Mouse (Mus musculus) neural tube, embryonic 12.5 days (tissue): ENCODE results near the gene Plet1. TPM values are rescaled to one million over a fixed set of nuclear protein-coding genes. Genes with fewer than 3 reads are reported as not detected.

Experiments used
- ATAC-seq: fragments of 200-750 bp; cut with Nextera tagmentation; 2 replicates; pipeline ENCODE4 v1.8.0; 2017; ENCODE audit warnings: low read depth, mild to moderate bottlenecking, moderate TSS enrichment, moderate library complexity; ENCODE audit not compliant: low FRiP score
- H3K27ac ChIP-seq: fragments of 300-500 bp; sonication (generic); 2 replicates; pipeline ENCODE4 v1.5.1; 2016
- H3K27me3 ChIP-seq: fragments of 300-500 bp; sonication (generic); replicated peaks from 2 replicates; pipeline ENCODE4 v1.6.1; 2016; ENCODE audit warnings: mild to moderate bottlenecking
- H3K36me3 ChIP-seq: fragments of 300-500 bp; sonication (generic); 2 replicates; pipeline ENCODE4 v1.6.1; 2016; ENCODE audit warnings: mild to moderate bottlenecking
- H3K4me1 ChIP-seq: fragments of 300-500 bp; sonication (generic); 2 replicates; pipeline ENCODE4 v1.6.1; 2016
- H3K4me2 ChIP-seq: fragments of 300-500 bp; sonication (generic); replicated peaks from 2 replicates; pipeline ENCODE4 v1.6.1; 2016; ENCODE audit warnings: mild to moderate bottlenecking
- H3K4me3 ChIP-seq: fragments of 300-500 bp; sonication (generic); 2 replicates; pipeline ENCODE4 v1.5.1; 2016
- H3K9ac ChIP-seq: fragments of 300-500 bp; sonication (generic); 2 replicates; pipeline ENCODE4 v1.6.1; 2016; ENCODE audit warnings: mild to moderate bottlenecking
- H3K9me3 ChIP-seq: fragments of 300-500 bp; sonication (generic); 2 replicates; pipeline ENCODE4 v1.6.1; 2016; ENCODE audit warnings: mild to moderate bottlenecking
- WGBS: fragments of 180-500 bp; shearing (Covaris S2); methylation state at CpG from one replicate; pipeline ENCODE4 v1.1.7; 2016; 5-methylcytosine and 5-hydroxymethylcytosine counted together
- polyA plus RNA-seq: library from polyadenylated mRNA; unstranded; fragments of >200 nt; fragmentation: Nextera tagmentation; extraction: Ambion mirVana; gene quantifications from 2 replicates; pipeline ENCODE4 v1.2.1, GENCODE M21; 2016

Gene Plet1
- polyA plus RNA-seq, 1 experiment from 2014 or later: 0.22 TPM

- 58% methylated on average over 5 of the region's 5 CpGs for WGBS
- no peaks in the 10 kb centered on the region for H3K4me1 ChIP-seq
These were observed 53.6 kb downstream of the Plet1 start for GRCm38 (mm10) chr9:50547859-50548478.

GRCm38 (mm10) chr9:50548936-50549335, 54.6 kb downstream of the Plet1 start:
- ATAC-seq: no peak
- Histone ChIP-seq H3K4me2 (no peak overlapping the region), H3K27ac (no peak overlapping the region), H3K4me3 (no peak overlapping the region), H3K9ac (no peak overlapping the region), H3K9me3 (no peaks in the 10 kb centered on the region), H3K36me3 (no peaks in the 10 kb centered on the region), H3K27me3 (no peaks in the 10 kb centered on the region), H3K4me1 (no peaks in the 10 kb centered on the region)
- WGBS: 86% methylated on average over 4 of the region's 4 CpGs

More at GRCm38 (mm10) chr9:50547859-50548478, 53.6 kb downstream of the Plet1 start:
- no peaks in the 10 kb centered on the region for H3K27me3 ChIP-seq
- no peaks in the 10 kb centered on the region for H3K9me3 ChIP-seq
- H3K36me3 ChIP-seq: no peaks in the 10 kb centered on the region
- no peak for ATAC-seq
- H3K27ac ChIP-seq: no peak overlapping the region
- H3K4me2 ChIP-seq: no peak overlapping the region
- H3K9ac ChIP-seq: no peak overlapping the region
- H3K4me3 ChIP-seq: no peak overlapping the region

GRCm38 (mm10) chr9:50552206-50552605, 57.9 kb downstream of the Plet1 start:
- Histone ChIP-seq H3K27ac (no peak overlapping the region), H3K9ac (no peak overlapping the region), H3K36me3 (no peaks in the 10 kb centered on the region), H3K4me1 (peaks cover 3% of the 10 kb centered on the region; the same call in 1 of the 2 replicates), H3K27me3 (no peaks in the 10 kb centered on the region), H3K4me2 (no peak overlapping the region), H3K4me3 (no peak overlapping the region), H3K9me3 (no peaks in the 10 kb centered on the region)
- WGBS: 88% methylated on average over 5 of the region's 5 CpGs
- ATAC-seq: no peak

GRCm38 (mm10) chr9:50553547-50553946, 59.2 kb downstream of the Plet1 start:
- no peaks in the 10 kb centered on the region for H3K27me3 ChIP-seq
- H3K27ac ChIP-seq: no peak overlapping the region
- no peak overlapping the region for H3K4me3 ChIP-seq
- no peaks in the 10 kb centered on the region for H3K9me3 ChIP-seq
- ATAC-seq: no peak
- no peak overlapping the region for H3K9ac ChIP-seq
- 85% methylated on average over 2 of the region's 2 CpGs for WGBS
- peaks cover 3% of the 10 kb centered on the region; the same call in 1 of the 2 replicates for H3K4me1 ChIP-seq
- no peak overlapping the region for H3K4me2 ChIP-seq
- H3K36me3 ChIP-seq: no peaks in the 10 kb centered on the region

GRCm38 (mm10) chr9:50554241-50555093, 60.1 kb downstream of the Plet1 start, which contains the start of gene Il18:
Gene Il18 (plus strand): TSS chr9:50554827.
- 21% methylated on average over 12 of the region's 12 CpGs for WGBS
- no peaks in the 10 kb centered on the region for H3K27me3 ChIP-seq
- peak within 1 kb of the TSS; percentile 53 for H3K4me2 ChIP-seq
- no peaks in the 10 kb centered on the region for H3K9me3 ChIP-seq
- 0 out of 2 replicates have a peak within 1 kb of the TSS, but pooled peaks have one; percentile 33 for H3K9ac ChIP-seq
- H3K4me1 ChIP-seq: peaks cover 3% of the 10 kb centered on the region; the same call in 1 of the 2 replicates
- peak within 1 kb of the TSS; percentile 5; the same call in 1 of the 2 replicates for H3K4me3 ChIP-seq
- H3K36me3 ChIP-seq: no peaks in the 10 kb centered on the region
- peak; percentile 85 for ATAC-seq
- H3K27ac ChIP-seq: peak within 1 kb of the TSS; percentile 38

- Histone ChIP-seq H3K4me2 (peak within 1 kb of the TSS; percentile 53), H3K9me3 (no peaks in the 10 kb centered on the region), H3K4me3 (peak within 1 kb of the TSS; percentile 5; the same call in 1 of the 2 replicates), H3K36me3 (no peaks in the 10 kb centered on the region), H3K27ac (peak within 1 kb of the TSS; percentile 38), H3K27me3 (no peaks in the 10 kb centered on the region), H3K4me1 (peaks cover 3% of the 10 kb centered on the region; the same call in 1 of the 2 replicates), H3K9ac (0 out of 2 replicates have a peak within 1 kb of the TSS, but pooled peaks have one; percentile 33)
- 13% methylated on average over 2 of the region's 2 CpGs for WGBS
- peak; percentile 44; the same call in 1 of the 2 replicates for ATAC-seq
These were observed 60.7 kb downstream of the Plet1 start, which contains the start of gene Bco2 for GRCm38 (mm10) chr9:50555094-50555446. Gene Bco2 (minus strand): TSS chr9:50555181.

Other genes with a start within 250 kb of the Plet1 start
- gene Rpl10-ps3, start 149.6 kb upstream of the Plet1 start, polyA plus RNA-seq: 122 and 131 TPM in 2 replicates
- 98.8 and 101 TPM in 2 replicates for gene Pts, start 34.2 kb downstream of the Plet1 start, polyA plus RNA-seq
- gene Il18, start 60.3 kb downstream of the Plet1 start, polyA plus RNA-seq: 10.4 and 13.6 TPM in 2 replicates
- gene Bco2, start 60.7 kb downstream of the Plet1 start, polyA plus RNA-seq: 0.09 and 0.15 TPM in 2 replicates
- 0.19 and 0.20 TPM in 2 replicates for gene Tex12, start 66.8 kb downstream of the Plet1 start, polyA plus RNA-seq
- gene Sdhd, start 109.3 kb downstream of the Plet1 start, polyA plus RNA-seq: 213 and 215 TPM in 2 replicates
- 323 and 352 TPM in 2 replicates for gene Timm8b, start 109.4 kb downstream of the Plet1 start, polyA plus RNA-seq
- gene Pih1d2, start 122.8 kb downstream of the Plet1 start, polyA plus RNA-seq: 5.8 and 8.5 TPM in 2 replicates
- gene Nkapd1, start 122.9 kb downstream of the Plet1 start, polyA plus RNA-seq: 30.2 and 30.4 TPM in 2 replicates
- gene Dlat, start 165.3 kb downstream of the Plet1 start, polyA plus RNA-seq: 46.2 and 56.0 TPM in 2 replicates
- gene Dixdc1, start 245.0 kb downstream of the Plet1 start, polyA plus RNA-seq: 29.2 and 29.9 TPM in 2 replicates